Mouse (Mus musculus) CH12.LX (cell line): ENCODE measurements around the gene Fbxo6. TPM values are rescaled to one million over a fixed set of nuclear protein-coding genes. Genes with fewer than 3 reads are reported as not detected.

ENCODE experiments used
- DNase-seq: peaks from one replicate; pipeline ENCODE4 v3.0.0-alpha.2; 2013; ENCODE audit errors: extremely low read depth
- H3K27ac ChIP-seq: 2 replicates; pipeline ENCODE4 v1.5.1; 2012; ENCODE audit warnings: low read depth, mild to moderate bottlenecking, control low read depth, moderate library complexity; ENCODE audit not compliant: insufficient read depth
- H3K27me3 ChIP-seq: replicated peaks from 2 replicates; pipeline ENCODE3; 2012; ENCODE audit warnings: inconsistent platforms
- H3K36me3 ChIP-seq, 2 experiments: replicated peaks in 1 of 2; 2 replicates each; pipeline versions ENCODE3 to v1.6.1; 2012; ENCODE audit warnings: inconsistent platforms in 1 of 2, low read length in 1 of 2, mild to moderate bottlenecking in 1 of 2, mixed read lengths in 1 of 2, moderate library complexity in 1 of 2; ENCODE audit not compliant: control insufficient read depth in 1 of 2, insufficient read depth in 1 of 2
- H3K4me1 ChIP-seq, 2 experiments: 2 replicates each; pipeline ENCODE4 v1.6.1; 2012; ENCODE audit warnings: inconsistent platforms in 1 of 2, moderate library complexity in 1 of 2; ENCODE audit not compliant: insufficient read depth in 2 of 2, control insufficient read depth in 1 of 2
- H3K4me2 ChIP-seq: 2 replicates; pipeline ENCODE4 v1.6.1; 2012; ENCODE audit warnings: low read depth, mild to moderate bottlenecking, control low read depth; ENCODE audit not compliant: poor library complexity, insufficient read depth, severe bottlenecking
- H3K4me3 ChIP-seq, 3 experiments: fragments of 150-350 bp in 1 of 3; sonication (generic) in 1 of 3; replicated peaks in 1 of 3; 2 replicates each; pipeline versions ENCODE3 to v1.5.1; 2011 to 2012; ENCODE audit warnings: low read depth in 2 of 3, low read length in 2 of 3, mild to moderate bottlenecking in 2 of 3, moderate library complexity in 2 of 3, control low read depth in 1 of 3, improper control_type of control experiment in 1 of 3, inconsistent platforms in 1 of 3, mixed read lengths in 1 of 3; ENCODE audit not compliant: poor library complexity in 1 of 3
- H3K79me2 ChIP-seq: replicated peaks from 2 replicates; pipeline ENCODE4 v1.6.1; 2012; ENCODE audit warnings: mild to moderate bottlenecking, moderate library complexity; ENCODE audit not compliant: control insufficient read depth, poor library complexity, insufficient read depth, severe bottlenecking; ENCODE audit errors: extremely low read depth
- H3K9ac ChIP-seq: 2 replicates; pipeline ENCODE4 v1.6.1; 2012; ENCODE audit warnings: low read depth, mild to moderate bottlenecking, control low read depth, moderate library complexity; ENCODE audit not compliant: insufficient read depth
- H3K9me3 ChIP-seq: replicated peaks from 2 replicates; pipeline ENCODE3; 2012; ENCODE audit warnings: low read length, inconsistent platforms, mixed read lengths
- CHD1 ChIP-seq: IDR thresholded peaks from 2 replicates; pipeline ENCODE4 v1.6.1; 2012; ENCODE audit warnings: low read depth, low read length, improper control_type of control experiment, inconsistent platforms
- CHD2 ChIP-seq: IDR thresholded peaks from 2 replicates; pipeline ENCODE4 v1.6.1; 2011; ENCODE audit warnings: low read length, improper control_type of control experiment
- CTCF ChIP-seq, 2 experiments: IDR thresholded peaks in 1 of 2; conservative IDR thresholded peaks in 1 of 2; 2 replicates each; pipeline ENCODE4 v1.5.1; 2011 to 2012; ENCODE audit warnings: low read depth in 2 of 2, low read length in 2 of 2, improper control_type of control experiment in 1 of 2, inconsistent platforms in 1 of 2, mild to moderate bottlenecking in 1 of 2, moderate library complexity in 1 of 2
- E2F4 ChIP-seq: IDR thresholded peaks from 2 replicates; pipeline ENCODE4 v1.6.1; 2011; ENCODE audit warnings: low read depth, low read length, improper control_type of control experiment; ENCODE audit not compliant: insufficient replicate concordance
- ETS1 ChIP-seq: conservative IDR thresholded peaks from 2 replicates; pipeline ENCODE4 v1.6.1; 2012; ENCODE audit warnings: low read depth, mild to moderate bottlenecking, inconsistent platforms, low read length, improper control_type of control experiment, moderate library complexity
- GABPA ChIP-seq: IDR thresholded peaks from 2 replicates; pipeline ENCODE4 v1.6.1; 2012; ENCODE audit warnings: low read depth, low read length, improper control_type of control experiment, inconsistent platforms; ENCODE audit not compliant: insufficient replicate concordance
- JUND ChIP-seq: conservative IDR thresholded peaks from 2 replicates; pipeline ENCODE4 v1.6.1; 2011; ENCODE audit warnings: low read depth, low read length, improper control_type of control experiment
- KAT2A ChIP-seq: IDR thresholded peaks from 2 replicates; pipeline ENCODE4 v1.6.1; 2012; ENCODE audit warnings: low read length, improper control_type of control experiment, inconsistent platforms; ENCODE audit not compliant: insufficient replicate concordance
- MAFK ChIP-seq: IDR thresholded peaks from 2 replicates; pipeline ENCODE4 v1.6.1; 2011; ENCODE audit warnings: low read length, improper control_type of control experiment; ENCODE audit not compliant: insufficient replicate concordance
- MAZ ChIP-seq: IDR thresholded peaks from 2 replicates; pipeline ENCODE4 v1.6.1; 2012; ENCODE audit warnings: low read depth, mild to moderate bottlenecking, inconsistent platforms, low read length, improper control_type of control experiment, moderate library complexity
- MEF2A ChIP-seq: IDR thresholded peaks from 2 replicates; pipeline ENCODE4 v1.6.1; 2014; ENCODE audit warnings: low read depth, mild to moderate bottlenecking, inconsistent platforms, low read length, improper control_type of control experiment, borderline replicate concordance
- MXI1 ChIP-seq: IDR thresholded peaks from 2 replicates; pipeline ENCODE4 v1.6.1; 2011; ENCODE audit warnings: mild to moderate bottlenecking, low read depth, low read length, improper control_type of control experiment
- NELFE ChIP-seq: IDR thresholded peaks from 2 replicates; pipeline ENCODE4 v1.6.1; 2011; ENCODE audit warnings: low read depth, low read length, improper control_type of control experiment
- NRF1 ChIP-seq: IDR thresholded peaks from 2 replicates; pipeline ENCODE4 v1.6.1; 2014; ENCODE audit warnings: low read depth, mild to moderate bottlenecking, inconsistent platforms, low read length, improper control_type of control experiment, moderate library complexity
- POLR2A ChIP-seq: IDR thresholded peaks from 2 replicates; pipeline ENCODE4 v1.6.1; 2011; ENCODE audit warnings: low read depth, mild to moderate bottlenecking, improper control_type of control experiment, low read length
- RAD21 ChIP-seq: IDR thresholded peaks from 2 replicates; pipeline ENCODE4 v1.6.1; 2011; ENCODE audit warnings: low read depth, mild to moderate bottlenecking, low read length, improper control_type of control experiment, moderate library complexity
- SMC3 ChIP-seq: IDR thresholded peaks from 2 replicates; pipeline ENCODE4 v1.6.1; 2011; ENCODE audit warnings: low read depth, low read length, improper control_type of control experiment
- TBP ChIP-seq: conservative IDR thresholded peaks from 2 replicates; pipeline ENCODE4 v1.6.1; 2011; ENCODE audit warnings: low read depth, low read length, improper control_type of control experiment
- TCF12 ChIP-seq: IDR thresholded peaks from 2 replicates; pipeline ENCODE4 v1.6.1; 2014; ENCODE audit warnings: low read depth, mild to moderate bottlenecking, inconsistent platforms, low read length, improper control_type of control experiment
- USF1 ChIP-seq: IDR thresholded peaks from 2 replicates; pipeline ENCODE4 v1.6.1; 2014; ENCODE audit warnings: low read depth, mild to moderate bottlenecking, inconsistent platforms, low read length, improper control_type of control experiment
- USF2 ChIP-seq: conservative IDR thresholded peaks from 2 replicates; pipeline ENCODE4 v1.6.1; 2011; ENCODE audit warnings: low read depth, low read length, improper control_type of control experiment
- ZC3H11A ChIP-seq: IDR thresholded peaks from 2 replicates; pipeline ENCODE4 v1.6.1; 2012; ENCODE audit warnings: low read depth, mild to moderate bottlenecking, inconsistent platforms, low read length, improper control_type of control experiment
- ZMIZ1 ChIP-seq: IDR thresholded peaks from 2 replicates; pipeline ENCODE4 v1.6.1; 2012; ENCODE audit warnings: low read depth, mild to moderate bottlenecking, inconsistent platforms, low read length, improper control_type of control experiment
- dilution Hi-C: fragments of 300-500 bp; cut with MboI; formaldehyde crosslinking; loops from 2 replicates; pipeline ENCODE4 v1.14.3; 2020; ENCODE audit warnings: low sequenced_read_pairs; ENCODE audit not compliant: extremely low pct_unique_long_range_greater_than_20kb, extremely low pct_ligation_motif_present
- in situ Hi-C: fragments of 300-500 bp; cut with MboI; formaldehyde crosslinking; loops from 3 replicates; pipeline ENCODE4 v1.14.3; 2019; ENCODE audit warnings: low sequenced_read_pairs, low pct_ligation_motif_present, low pct_unique_long_range_greater_than_20kb, mixed read lengths
- polyA plus RNA-seq: library from polyadenylated mRNA; unstranded; fragments of >175 nt; gene quantifications from 2 replicates; pipeline ENCODE4 v1.2.1, GENCODE M21; 2012; ENCODE audit warnings: low read depth; ENCODE audit not compliant: insufficient read length
- total RNA-seq, 2 experiments: library from RNA; depleted of rRNA; stranded (reverse); fragments of 300-350 nt in 1 of 2; fragments of >200 nt in 1 of 2; gene quantifications; 2 replicates each; pipeline ENCODE4 v1.2.3; 2012 to 2014

Fbxo6 gene
- total and polyA plus RNA-seq, 3 experiments: 20.8 to 32.5 (median 25.7) TPM

GRCm38 (mm10) chr4:148122694-148123066 is 29.3 kb downstream of the Fbxo6 start:
- H3K27me3 ChIP-seq: peaks cover 83% of the 10 kb centered on the region
- H3K9ac ChIP-seq: no peak overlapping the region
- no peaks in the 10 kb centered on the region for H3K79me2 ChIP-seq
- H3K36me3 ChIP-seq: no peaks in the 10 kb centered on the region
- no peaks in the 10 kb centered on the region for H3K4me1 ChIP-seq
- dilution Hi-C loops: no loop called here
- in situ Hi-C loops: no loop called here
- H3K9me3 ChIP-seq: peaks cover 4% of the 10 kb centered on the region
- no peak overlapping the region for H3K27ac ChIP-seq
- DNase-seq: no peak
- H3K4me3 ChIP-seq: no peak overlapping the region
- TF ChIP-seq MXI1 (no peak), KAT2A (no peak), CHD2 (no peak), MEF2A (no peak), USF1 (no peak), TBP (no peak), NRF1 (no peak), ETS1 (no peak)
- H3K4me2 ChIP-seq: no peak overlapping the region

DNA sequence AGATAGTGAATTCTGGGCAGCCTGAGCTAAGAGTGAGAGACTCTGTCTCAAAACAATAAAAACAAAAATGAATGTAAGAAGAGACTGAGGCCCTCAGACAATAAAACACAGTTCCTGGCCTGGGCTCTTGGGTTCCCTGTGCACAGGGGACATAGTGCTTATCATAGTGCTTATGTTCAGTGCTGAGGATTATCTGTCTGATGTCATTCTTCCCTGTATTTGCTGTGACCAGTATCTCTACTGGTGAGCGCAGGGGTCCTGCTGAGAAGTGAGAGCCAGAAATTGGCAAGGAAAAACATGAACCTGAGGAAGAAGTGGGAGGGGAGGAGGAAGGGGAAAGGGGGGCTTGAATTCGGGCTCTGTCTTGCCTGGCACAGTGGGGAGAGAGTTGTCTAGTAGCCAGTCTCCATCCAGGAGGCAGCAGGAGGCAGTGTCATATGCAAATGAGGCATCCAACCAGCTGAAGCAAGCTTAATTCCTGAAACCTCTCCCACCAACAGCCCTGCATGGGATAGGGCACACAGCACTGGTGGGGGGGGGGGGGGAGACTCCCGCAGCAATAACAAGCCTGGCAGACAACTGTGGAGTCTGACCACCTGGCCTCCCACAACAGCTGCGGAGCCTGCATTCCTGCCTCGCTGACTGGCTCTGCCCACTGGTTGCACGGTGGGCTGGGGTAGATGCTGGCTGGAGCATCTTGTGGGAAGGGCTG is 29.8 kb downstream of the Fbxo6 start:
- DNase-seq: no peak
- H3K36me3 ChIP-seq: no peaks in the 10 kb centered on the region
- H3K79me2 ChIP-seq: no peaks in the 10 kb centered on the region
- H3K4me3 ChIP-seq: no peak overlapping the region
- peaks cover 8% of the 10 kb centered on the region for H3K9me3 ChIP-seq
- no peak overlapping the region for H3K9ac ChIP-seq
- H3K4me1 ChIP-seq: no peaks in the 10 kb centered on the region
- no peak for TF ChIP-seq SMC3
- TF ChIP-seq TCF12: no peak
- TF ChIP-seq ZC3H11A: no peak
- TF ChIP-seq RAD21: no peak
- no peak for TF ChIP-seq NRF1
- no peak for TF ChIP-seq JUND
- TF ChIP-seq POLR2A: no peak
- TF ChIP-seq MAFK: no peak
- TF ChIP-seq ETS1: no peak
- TF ChIP-seq E2F4: no peak
- TF ChIP-seq NELFE: no peak
- no peak for TF ChIP-seq CHD1
- TF ChIP-seq ZMIZ1: no peak
- TF ChIP-seq KAT2A: no peak
- TF ChIP-seq MAZ: no peak
- TF ChIP-seq GABPA: no peak
- TF ChIP-seq USF2: no peak
- TF ChIP-seq CTCF (conservative IDR thresholded peaks at IDR 0.05 in 1 of 2, IDR thresholded peaks at IDR 0.05 in 1 of 2; ENCODE audit: low read depth in 2 of 2, low read length in 2 of 2): no peak
- no peak overlapping the region for H3K4me2 ChIP-seq
- peaks cover 78% of the 10 kb centered on the region for H3K27me3 ChIP-seq
- in situ Hi-C loops: no loop called here
- H3K27ac ChIP-seq: no peak overlapping the region
- dilution Hi-C loops: no loop called here
